Mouse (Mus musculus) hindbrain, embryonic 10.5 days (tissue): ENCODE results near the gene Fezf1. TPM values are rescaled to one million over a fixed set of nuclear protein-coding genes. Genes with fewer than 3 reads are reported as not detected.

Experiments used
- DNase-seq: peaks from one replicate; pipeline ENCODE4 v3.0.0-alpha.2; 2017; ENCODE audit warnings: low spot score
- H3K27ac ChIP-seq: fragments of 300-500 bp; sonication (generic); 2 replicates; pipeline ENCODE4 v1.5.1; 2016; ENCODE audit warnings: mild to moderate bottlenecking, moderate library complexity
- H3K27me3 ChIP-seq: fragments of 300-500 bp; sonication (generic); 2 replicates; pipeline ENCODE4 v1.6.1; 2016; ENCODE audit warnings: mild to moderate bottlenecking; ENCODE audit not compliant: poor library complexity, insufficient read depth, severe bottlenecking
- H3K36me3 ChIP-seq: fragments of 300-500 bp; sonication (generic); 2 replicates; pipeline ENCODE4 v1.6.1; 2016; ENCODE audit warnings: mild to moderate bottlenecking, moderate library complexity
- H3K4me1 ChIP-seq: fragments of 300-500 bp; sonication (generic); replicated peaks from 2 replicates; pipeline ENCODE4 v1.6.1; 2016; ENCODE audit warnings: mild to moderate bottlenecking
- H3K4me3 ChIP-seq: fragments of 300-500 bp; sonication (generic); 2 replicates; pipeline ENCODE4 v1.5.1; 2016; ENCODE audit warnings: mild to moderate bottlenecking, moderate library complexity
- H3K9me3 ChIP-seq: fragments of 300-500 bp; sonication (generic); 2 replicates; pipeline ENCODE4 v1.6.1; 2016; ENCODE audit warnings: mild to moderate bottlenecking, moderate library complexity
- WGBS: fragments of 180-500 bp; shearing (Covaris S2); methylation state at CpG from one replicate; pipeline ENCODE4 v1.1.7; 2016; 5-methylcytosine and 5-hydroxymethylcytosine counted together
- polyA plus RNA-seq: library from polyadenylated mRNA; unstranded; fragments of >200 nt; fragmentation: Nextera tagmentation; extraction: Ambion mirVana; gene quantifications from 2 replicates; pipeline ENCODE4 v1.2.1, GENCODE M21; 2016

Fezf1 gene
- polyA plus RNA-seq, 1 experiment from 2014 or later = 0.33 TPM

DNA sequence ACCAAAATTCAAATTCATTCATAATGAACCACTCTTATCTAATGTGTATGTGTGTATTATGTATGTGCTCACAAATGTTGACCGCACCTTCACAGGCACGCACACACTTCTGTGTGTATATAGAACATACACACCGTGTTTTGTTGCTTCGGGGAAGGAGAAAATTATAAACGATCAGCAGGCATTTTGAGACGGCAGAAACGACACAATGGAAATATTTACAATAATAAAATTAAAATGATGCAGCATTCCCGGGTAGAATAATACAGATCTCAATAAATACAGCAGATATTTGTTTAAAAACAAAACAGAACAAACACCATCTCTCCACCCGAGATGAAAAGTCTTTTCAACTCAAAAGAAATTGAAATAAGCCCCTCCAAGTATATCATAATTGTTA, 3.0 kb downstream of the Fezf1 start:
- H3K4me3 ChIP-seq = no peak overlapping the region
- H3K4me1 ChIP-seq = peaks cover 33% of the 10 kb centered on the region
- H3K36me3 ChIP-seq = no peaks in the 10 kb centered on the region
- DNase-seq = no peak
- no peak overlapping the region for H3K27ac ChIP-seq
- WGBS = 11% methylated on average over 9 of the region's 9 CpGs
- no peaks in the 10 kb centered on the region for H3K9me3 ChIP-seq
- peaks cover 96% of the 10 kb centered on the region for H3K27me3 ChIP-seq

DNA sequence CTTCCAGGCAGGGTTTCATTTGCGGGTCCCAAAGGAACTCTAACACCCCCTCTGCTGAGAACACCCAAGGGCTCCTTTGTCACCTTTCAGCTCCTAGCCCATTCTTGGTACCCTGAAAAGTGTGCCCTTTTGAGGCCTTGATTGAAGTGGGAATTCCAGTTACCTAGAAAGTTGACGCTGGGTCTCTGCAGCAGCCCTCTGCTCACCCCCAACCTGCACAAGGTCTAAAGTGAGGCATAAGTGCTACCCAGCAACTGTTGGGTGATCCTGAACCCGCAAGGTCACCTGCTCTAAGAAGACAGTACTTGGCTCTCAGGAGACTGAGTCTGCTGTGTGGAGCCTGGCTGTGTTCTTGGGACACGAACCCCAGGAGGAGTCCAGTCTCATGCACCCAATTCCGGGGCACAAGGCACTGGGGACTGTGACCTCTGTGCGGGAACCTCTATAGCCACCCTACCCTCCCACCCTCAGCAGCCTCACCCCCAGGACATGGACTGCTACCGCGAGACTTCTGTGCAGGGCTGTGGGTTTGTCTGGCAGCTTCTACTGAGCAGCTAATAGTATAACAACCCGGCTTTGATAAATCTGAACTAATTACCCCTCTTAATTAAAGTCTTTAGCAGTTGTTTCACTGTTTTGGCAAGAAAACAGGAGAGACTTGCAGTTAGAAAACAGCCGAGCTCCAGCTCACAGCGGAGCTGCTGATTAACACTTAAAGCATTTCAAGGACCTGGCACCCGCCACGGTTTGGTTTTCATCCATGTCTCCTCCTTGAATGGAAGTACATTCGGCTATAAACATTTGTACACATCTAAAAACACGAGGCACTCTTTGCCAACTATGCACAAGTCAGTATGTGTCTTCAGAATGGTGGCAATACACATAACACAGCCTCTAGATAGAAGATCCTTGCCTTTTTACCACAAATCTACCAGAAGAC, 4.1 kb downstream of the Fezf1 start:
- H3K36me3 ChIP-seq = no peaks in the 10 kb centered on the region
- H3K4me1 ChIP-seq = peaks cover 24% of the 10 kb centered on the region
- H3K4me3 ChIP-seq = no peak overlapping the region
- WGBS = 1% methylated on average over 15 of the region's 15 CpGs
- DNase-seq = peak; percentile 31
- peaks cover 86% of the 10 kb centered on the region for H3K27me3 ChIP-seq
- no peak overlapping the region for H3K27ac ChIP-seq
- H3K9me3 ChIP-seq = no peaks in the 10 kb centered on the region

DNA sequence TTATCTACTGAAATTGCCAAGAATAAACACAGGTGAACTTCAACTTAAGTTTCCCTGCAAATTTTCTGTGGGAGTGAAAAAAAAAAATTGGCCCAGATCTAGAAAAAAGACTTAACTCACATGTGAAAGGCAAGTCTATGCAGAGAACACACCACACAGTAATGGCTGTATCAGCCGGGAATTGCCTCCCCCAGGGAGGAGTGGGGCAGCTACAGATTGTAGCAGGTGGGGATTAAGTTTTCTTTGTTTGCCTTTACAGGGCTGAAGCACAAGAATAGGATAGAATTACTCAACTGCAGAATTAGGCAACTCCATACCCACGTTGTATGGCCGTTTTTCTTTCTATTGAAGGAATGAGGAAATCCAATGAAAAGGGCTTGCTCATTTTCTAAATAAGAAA, 36.7 kb downstream of the Fezf1 start:
- WGBS = 63% methylated on average over 3 of the region's 3 CpGs
- Histone ChIP-seq H3K27me3 (no peaks in the 10 kb centered on the region), H3K4me3 (no peak overlapping the region), H3K9me3 (no peaks in the 10 kb centered on the region), H3K36me3 (no peaks in the 10 kb centered on the region), H3K4me1 (no peaks in the 10 kb centered on the region), H3K27ac (no peak overlapping the region)
- no peak for DNase-seq

DNA sequence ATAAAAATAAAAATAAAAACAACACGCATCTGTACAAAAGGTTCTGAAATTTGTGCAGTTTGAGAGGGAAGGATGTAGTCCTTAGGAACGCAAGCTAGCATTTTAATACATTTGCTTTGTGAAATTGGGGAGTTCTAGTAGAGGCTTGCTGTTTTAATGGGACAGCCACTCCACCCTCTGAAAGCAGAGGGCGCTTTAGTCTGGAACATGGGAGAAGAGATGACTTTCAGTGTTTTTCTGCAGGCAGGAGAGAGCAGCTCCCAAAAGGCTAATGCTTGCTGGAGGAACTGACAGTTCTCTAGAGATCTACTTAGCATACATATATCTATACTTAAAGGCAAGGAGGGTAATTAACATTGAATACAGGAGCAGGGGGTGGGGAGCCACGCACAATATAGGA, 40.4 kb downstream of the Fezf1 start:
- Histone ChIP-seq H3K4me3 (no peak overlapping the region), H3K36me3 (no peaks in the 10 kb centered on the region), H3K27ac (no peak overlapping the region), H3K27me3 (no peaks in the 10 kb centered on the region), H3K4me1 (no peaks in the 10 kb centered on the region), H3K9me3 (no peaks in the 10 kb centered on the region)
- DNase-seq = no peak
- 65% methylated on average over 4 of the region's 4 CpGs for whole genome bisulfite sequencing

DNA sequence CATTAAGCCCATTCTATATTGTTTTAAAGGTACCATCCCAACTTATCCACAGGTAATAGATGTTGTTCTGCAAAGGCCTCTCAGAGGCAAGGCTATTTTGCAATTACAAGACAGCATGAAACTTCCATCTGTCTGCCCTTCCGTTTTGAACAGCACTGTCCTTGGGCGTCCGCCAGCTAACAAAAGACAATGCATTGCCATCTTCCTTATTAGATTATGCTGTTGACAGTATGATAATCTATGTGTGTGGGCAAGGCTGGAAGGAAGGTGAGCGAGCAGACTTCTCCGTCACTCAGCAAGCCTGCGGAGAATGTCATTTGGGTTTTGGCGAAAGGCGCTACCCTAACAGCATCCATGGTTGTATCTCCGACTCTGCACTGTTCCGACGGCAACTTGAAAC, 45.5 kb downstream of the Fezf1 start:
- Histone ChIP-seq H3K9me3 (no peaks in the 10 kb centered on the region), H3K27ac (no peak overlapping the region), H3K4me1 (no peaks in the 10 kb centered on the region), H3K27me3 (no peaks in the 10 kb centered on the region), H3K4me3 (no peak overlapping the region), H3K36me3 (no peaks in the 10 kb centered on the region)
- no peak for DNase-seq
- WGBS = 86% methylated on average over 11 of the region's 11 CpGs

Other genes with a start within 250 kb of the Fezf1 start
- 1.6 and 1.7 TPM in 2 replicates for gene Aass, start 115.4 kb downstream of the Fezf1 start, polyA plus RNA-seq